Mouse (Mus musculus) intestine, postnatal 0 days (tissue): Measurements from ENCODE around the gene Ndufc2. TPM values are rescaled to one million over a fixed set of nuclear protein-coding genes. Genes with fewer than 3 reads are reported as not detected.

Source experiments
- ATAC-seq: fragments of 200-750 bp; cut with Nextera tagmentation; 2 replicates; pipeline ENCODE4 v1.8.0; 2017; ENCODE audit warnings: mild to moderate bottlenecking, moderate TSS enrichment, moderate library complexity
- H3K27ac ChIP-seq: fragments of 300-500 bp; sonication (generic); 2 replicates; pipeline ENCODE4 v1.5.1; 2014; ENCODE audit warnings: mild to moderate bottlenecking, low read depth, low read length, moderate library complexity
- H3K27me3 ChIP-seq: fragments of 300-500 bp; sonication (generic); replicated peaks from 2 replicates; pipeline ENCODE4 v1.6.1; 2014; ENCODE audit warnings: low read length, mixed read lengths; ENCODE audit not compliant: control insufficient read depth, insufficient read depth
- H3K36me3 ChIP-seq: fragments of 300-500 bp; sonication (generic); 2 replicates; pipeline ENCODE4 v1.6.1; 2014; ENCODE audit warnings: mild to moderate bottlenecking, moderate library complexity; ENCODE audit not compliant: control insufficient read depth, insufficient read depth
- H3K4me1 ChIP-seq: fragments of 300-500 bp; sonication (generic); replicated peaks from 2 replicates; pipeline ENCODE4 v1.6.1; 2014; ENCODE audit warnings: antibody characterized with exemption, low read length, mixed read lengths; ENCODE audit not compliant: control insufficient read depth, insufficient read depth
- H3K4me2 ChIP-seq: fragments of 300-500 bp; sonication (generic); replicated peaks from 2 replicates; pipeline ENCODE4 v1.6.1; 2014; ENCODE audit warnings: low read depth, mild to moderate bottlenecking, moderate library complexity
- H3K4me3 ChIP-seq: fragments of 300-500 bp; sonication (generic); 2 replicates; pipeline ENCODE4 v1.5.1; 2014; ENCODE audit warnings: low read depth, low read length
- H3K9ac ChIP-seq: fragments of 300-500 bp; sonication (generic); 2 replicates; pipeline ENCODE4 v1.6.1; 2014; ENCODE audit warnings: mild to moderate bottlenecking, low read depth, low read length
- H3K9me3 ChIP-seq: fragments of 300-500 bp; sonication (generic); 2 replicates; pipeline ENCODE4 v1.6.1; 2016; ENCODE audit warnings: mixed run types; ENCODE audit not compliant: control insufficient read depth
- CTCF ChIP-seq: sonication (generic); IDR thresholded peaks from 2 replicates; pipeline ENCODE4 v1.5.1; 2016; ENCODE audit warnings: low read depth, mild to moderate bottlenecking, control low read depth, antibody characterized with exemption, moderate library complexity
- WGBS: fragments of 180-500 bp; shearing (Covaris S2); extraction: QIAGEN DNeasy Blood & Tissue Kit; methylation state at CpG from one replicate; pipeline ENCODE4 v1.1.7; 2014; 5-methylcytosine and 5-hydroxymethylcytosine counted together
- polyA plus RNA-seq: library from polyadenylated mRNA; unstranded; fragments of >200 nt; fragmentation: Nextera tagmentation; extraction: Ambion mirVana; gene quantifications from 2 replicates; pipeline ENCODE4 v1.2.1, GENCODE M21; 2015

Gene Ndufc2
- polyA plus RNA-seq, 1 experiment from 2014 or later = 549 TPM

DNA sequence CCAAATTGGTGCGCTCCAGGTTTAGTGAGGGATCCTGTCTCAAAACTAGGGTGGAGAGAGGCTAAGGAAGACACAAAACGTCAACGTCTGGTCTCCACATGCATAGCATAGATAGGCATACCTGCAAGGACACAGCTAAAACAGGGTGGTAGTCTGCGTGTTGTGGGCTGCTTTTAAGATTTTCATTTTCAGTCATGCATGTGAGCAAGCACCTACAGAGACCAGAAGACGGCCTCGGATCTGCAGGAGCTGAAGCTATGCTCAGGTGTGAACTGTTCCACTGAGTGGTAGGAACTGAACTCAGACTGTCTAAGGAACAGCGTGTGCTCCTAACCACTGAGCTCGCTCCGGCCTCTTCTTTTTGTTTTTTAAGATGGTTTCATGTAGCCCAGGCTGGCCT lies 24.7 kb upstream of the Ndufc2 start:
- no peak overlapping the region for H3K4me2 ChIP-seq
- no peak for TF ChIP-seq CTCF
- peaks cover 40% of the 10 kb centered on the region for H3K36me3 ChIP-seq
- 95% methylated on average over 9 of the region's 9 CpGs for WGBS
- H3K4me1 ChIP-seq = no peaks in the 10 kb centered on the region; the same call in 1 of the 2 replicates
- H3K4me3 ChIP-seq = no peak overlapping the region
- no peaks in the 10 kb centered on the region for H3K9me3 ChIP-seq
- H3K27me3 ChIP-seq = no peaks in the 10 kb centered on the region
- H3K27ac ChIP-seq = no peak overlapping the region
- no peak for ATAC-seq
- no peak overlapping the region for H3K9ac ChIP-seq

DNA sequence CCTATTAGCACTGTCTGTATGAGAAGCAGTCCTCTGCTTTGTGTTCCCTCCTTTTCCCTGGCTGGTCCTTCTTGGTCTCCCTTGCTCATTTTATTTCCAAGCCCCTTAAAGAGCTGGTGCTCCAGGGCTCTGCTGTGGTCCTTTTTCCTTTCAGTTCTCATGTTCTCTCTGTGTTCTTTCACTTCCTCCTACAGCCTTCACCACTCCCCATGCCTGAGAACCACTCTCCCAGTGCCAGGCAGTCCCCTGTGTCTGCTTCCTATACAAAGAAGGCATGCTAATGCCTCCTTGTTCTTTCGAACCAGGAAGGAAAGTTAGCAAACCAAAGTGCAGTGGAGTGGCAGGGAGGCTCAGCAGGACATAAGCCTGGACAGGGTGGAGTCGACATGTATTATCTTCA lies 23.9 kb upstream of the Ndufc2 start:
- WGBS = 49% methylated on average over 2 of the region's 2 CpGs
- peaks cover 46% of the 10 kb centered on the region for H3K36me3 ChIP-seq
- H3K4me3 ChIP-seq = no peak overlapping the region
- no peak overlapping the region; the same call in 1 of the 2 replicates for H3K27ac ChIP-seq
- no peak overlapping the region for H3K4me2 ChIP-seq
- no peak overlapping the region for H3K9ac ChIP-seq
- H3K4me1 ChIP-seq = no peaks in the 10 kb centered on the region; the same call in 1 of the 2 replicates
- no peak for ATAC-seq
- H3K27me3 ChIP-seq = no peaks in the 10 kb centered on the region
- no peak for TF ChIP-seq CTCF
- H3K9me3 ChIP-seq = no peaks in the 10 kb centered on the region

DNA sequence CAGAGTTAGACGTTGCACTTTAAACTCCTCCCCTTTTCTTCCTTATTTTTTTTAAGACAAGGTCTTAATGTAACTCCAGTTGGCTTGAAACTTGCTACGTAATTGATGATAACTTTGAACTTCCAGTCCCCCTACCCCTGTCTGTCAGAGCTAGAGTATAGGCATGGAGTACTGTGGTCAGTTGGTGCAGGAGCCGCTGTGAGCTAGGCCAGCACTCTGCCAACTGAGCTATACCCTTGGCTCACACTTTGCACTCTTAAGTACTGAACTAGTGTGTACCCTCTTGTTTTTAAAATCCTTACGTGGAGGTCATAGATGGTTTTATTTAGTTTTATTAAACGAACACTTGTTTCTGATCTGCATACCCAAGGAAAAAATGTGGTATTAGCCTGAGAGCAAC lies 20.5 kb upstream of the Ndufc2 start:
- Histone ChIP-seq H3K36me3 (peaks cover 70% of the 10 kb centered on the region), H3K4me3 (no peak overlapping the region), H3K9me3 (no peaks in the 10 kb centered on the region), H3K27ac (no peak overlapping the region), H3K9ac (no peak overlapping the region), H3K4me1 (no peaks in the 10 kb centered on the region), H3K4me2 (no peak overlapping the region), H3K27me3 (no peaks in the 10 kb centered on the region)
- 90% methylated on average over 5 of the region's 5 CpGs for WGBS
- ATAC-seq = no peak
- TF ChIP-seq CTCF = no peak

DNA sequence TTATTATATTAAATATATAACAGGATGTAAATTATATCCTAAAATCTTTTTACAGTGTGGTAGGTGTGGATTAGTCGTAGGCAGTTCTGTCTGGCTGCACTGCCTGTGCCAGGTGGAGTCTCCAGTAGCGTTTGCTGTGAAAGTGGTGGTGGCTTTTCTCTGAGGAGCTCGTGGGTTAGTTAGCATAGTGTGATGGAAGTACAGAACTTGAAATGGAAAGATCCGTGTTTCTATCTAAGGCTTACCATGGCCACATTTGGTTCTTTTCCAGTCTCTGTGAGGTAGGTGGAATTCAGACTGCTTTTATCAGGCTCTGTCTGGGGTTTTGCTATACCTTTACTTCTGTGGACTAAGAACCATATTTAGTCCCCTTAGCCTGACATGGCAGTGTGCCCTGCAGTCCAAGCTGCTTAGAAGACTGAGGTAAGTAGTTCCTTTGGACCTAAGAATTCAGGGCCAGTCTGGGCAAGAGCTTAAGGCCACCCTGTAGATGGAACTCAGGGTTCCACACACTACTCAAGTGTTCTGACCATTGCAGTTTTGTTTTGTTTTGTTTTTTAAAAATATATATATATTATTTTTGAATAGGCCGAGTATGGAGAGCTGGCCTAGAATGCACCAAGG lies 19.2 kb upstream of the Ndufc2 start:
- no peaks in the 10 kb centered on the region for H3K4me1 ChIP-seq
- 90% methylated on average over 5 of the region's 5 CpGs for WGBS
- TF ChIP-seq CTCF = no peak
- no peak overlapping the region for H3K4me2 ChIP-seq
- H3K27ac ChIP-seq = no peak overlapping the region; the same call in 1 of the 2 replicates
- ATAC-seq = no peak
- H3K27me3 ChIP-seq = no peaks in the 10 kb centered on the region
- no peak overlapping the region for H3K9ac ChIP-seq
- no peaks in the 10 kb centered on the region for H3K9me3 ChIP-seq
- peaks cover 71% of the 10 kb centered on the region for H3K36me3 ChIP-seq
- no peak overlapping the region for H3K4me3 ChIP-seq

DNA sequence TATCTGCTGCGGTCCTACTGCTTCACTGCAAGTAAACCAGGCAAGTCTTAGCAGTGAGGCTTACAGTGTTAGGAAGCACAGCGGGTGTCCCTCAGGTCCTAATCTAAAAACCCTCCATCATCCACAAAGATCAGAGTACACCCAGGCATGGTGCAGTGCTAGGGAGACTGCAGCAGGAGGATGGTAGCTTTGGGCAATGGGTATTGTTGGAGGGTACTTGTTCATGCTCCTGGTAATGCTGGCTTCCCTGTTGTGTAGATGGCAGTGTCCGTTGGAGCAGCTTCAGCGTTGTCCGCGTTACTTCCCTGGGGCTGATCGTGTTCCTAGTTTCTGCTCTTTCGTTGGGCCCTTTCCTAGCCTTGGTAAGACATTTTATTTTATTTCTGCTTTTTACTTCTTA lies 17.1 kb upstream of the Ndufc2 start:
- H3K4me2 ChIP-seq = no peak overlapping the region
- H3K4me1 ChIP-seq = no peaks in the 10 kb centered on the region
- no peak for ATAC-seq
- no peak overlapping the region for H3K27ac ChIP-seq
- H3K27me3 ChIP-seq = no peaks in the 10 kb centered on the region
- no peak for TF ChIP-seq CTCF
- no peaks in the 10 kb centered on the region for H3K9me3 ChIP-seq
- peaks cover 76% of the 10 kb centered on the region for H3K36me3 ChIP-seq
- H3K9ac ChIP-seq = no peak overlapping the region
- H3K4me3 ChIP-seq = no peak overlapping the region
- WGBS = 93% methylated on average over 8 of the region's 8 CpGs

DNA sequence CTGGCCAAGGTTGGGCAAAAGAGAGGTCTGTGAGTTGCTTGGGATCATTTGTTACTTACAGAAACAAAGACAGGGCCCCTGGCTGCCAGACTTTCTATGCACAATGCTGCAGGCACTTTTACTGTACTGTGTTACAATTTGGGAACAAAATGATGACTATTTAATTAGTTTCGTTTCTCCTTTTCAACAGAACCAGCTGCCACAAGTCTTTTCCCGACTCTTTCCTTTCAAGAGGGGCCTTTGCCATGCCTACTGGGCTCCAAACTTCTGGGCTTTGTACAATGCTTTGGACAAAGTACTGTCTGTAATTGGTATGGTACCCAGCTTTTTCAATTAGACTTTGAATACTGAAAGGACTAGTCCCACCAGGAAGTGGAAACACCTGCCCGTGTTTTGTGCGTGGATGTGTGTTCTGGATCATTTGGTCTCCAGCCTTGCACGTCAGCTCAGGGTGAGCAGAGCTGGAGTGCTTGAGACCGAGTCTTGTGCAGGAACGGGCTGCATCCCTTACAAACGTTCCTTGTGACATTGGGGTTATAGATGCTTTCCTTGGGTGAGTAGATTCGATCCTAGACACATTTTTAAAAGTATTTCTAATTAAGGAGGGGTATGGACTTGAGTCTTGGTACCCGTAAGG lies 16.2 kb upstream of the Ndufc2 start:
- Histone ChIP-seq H3K9ac (no peak overlapping the region), H3K4me3 (no peak overlapping the region), H3K36me3 (peaks cover 74% of the 10 kb centered on the region), H3K4me1 (no peaks in the 10 kb centered on the region), H3K4me2 (no peak overlapping the region), H3K9me3 (no peaks in the 10 kb centered on the region), H3K27me3 (no peaks in the 10 kb centered on the region), H3K27ac (no peak overlapping the region)
- ATAC-seq = no peak
- WGBS = 88% methylated on average over 10 of the region's 10 CpGs
- TF ChIP-seq CTCF = no peak
